Comparison of ENCODE assay signal across 23 mouse cellular contexts in the genomic region with DNA sequence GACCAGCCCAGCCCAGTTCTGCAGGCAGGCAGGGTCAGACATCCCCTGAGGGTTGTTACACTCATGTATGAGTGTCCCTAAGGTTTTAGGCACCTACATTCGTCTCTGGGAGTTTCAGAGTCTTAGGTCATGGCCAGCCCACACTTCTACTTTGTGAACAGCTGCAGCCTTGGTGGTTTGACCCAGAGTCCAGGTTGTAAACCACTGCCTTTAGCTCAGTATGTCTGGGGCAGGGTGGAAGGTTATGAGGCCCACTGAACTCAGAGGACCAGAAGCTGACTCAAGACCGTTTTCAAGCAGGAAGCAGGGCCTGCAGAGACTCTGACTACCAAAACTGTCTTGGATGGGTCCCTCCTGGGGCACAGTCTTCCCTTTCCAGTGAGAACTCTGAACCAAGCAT. TPM values are rescaled to one million over a fixed set of nuclear protein-coding genes. Genes with fewer than 3 reads are reported as not detected.
DNase-seq lines count a peak whose midpoint lies in the region; ATAC-seq and TF ChIP-seq lines count a peak whose summit lies in the region.
"Had no signal": no experiment of that assay in that cellular context is flagged by ENCODE, and none has a peak within 500 bp of the region (broad histone marks: within the 10 kb centered on the region; RNA-seq: fewer than 3 reads in every experiment).

No protein-coding gene starts in this region.

- no peak overlapping the region for H3K27ac ChIP-seq in heart, embryonic 12.5 days (ENCODE audit: poor library complexity, severe bottlenecking)
- peak overlapping the region; percentile 89 for H3K27ac ChIP-seq in spleen, adult 2 months (ENCODE audit: insufficient read depth, low read length)
- peak overlapping the region; percentile 4; the same call in 1 of the 2 replicates for H3K27ac ChIP-seq in bone marrow macrophage, adult 2 months (ENCODE audit: insufficient read depth, low read depth, low read length)
- H3K27ac ChIP-seq in small intestine, adult 2 months (ENCODE audit: insufficient read depth, low read depth, low read length) = peak overlapping the region; percentile 97
- H3K27ac ChIP-seq in forebrain, embryonic 16.5 days (ENCODE audit: low read length) = no peak overlapping the region
- H3K27ac ChIP-seq: embryonic facial prominence, embryonic 15.5 days; forebrain, embryonic 10.5 days; heart, embryonic 10.5 days; heart, embryonic 15.5 days; hindbrain, embryonic 13.5 days; hindbrain, postnatal 0 days had no signal

- ATAC-seq in heart, embryonic 12.5 days (ENCODE audit: insufficient number of reproducible peaks, low FRiP score) = no peak
- ATAC-seq in forebrain, embryonic 16.5 days = no peak
- ATAC-seq: forebrain, embryonic 14.5 days; hindbrain, postnatal 0 days had no signal

- TF ChIP-seq POLR2A in spleen, adult 2 months (IDR thresholded peaks at IDR 0.05; ENCODE audit: low read depth, low read length) = no peak
- TF ChIP-seq POLR2A in bone marrow macrophage, adult 2 months (IDR thresholded peaks at IDR 0.05; ENCODE audit: borderline replicate concordance, low read depth, low read length) = no peak
- no peak for TF ChIP-seq POLR2A in small intestine, adult 2 months (IDR thresholded peaks at IDR 0.05; ENCODE audit: low read depth, low read length)

- H3K4me2 ChIP-seq in heart, embryonic 12.5 days = no peak overlapping the region
- H3K4me2 ChIP-seq in forebrain, embryonic 16.5 days (ENCODE audit: low read length) = no peak overlapping the region
- H3K4me2 ChIP-seq: embryonic facial prominence, embryonic 15.5 days; heart, embryonic 15.5 days; hindbrain, embryonic 13.5 days had no signal

- no peak overlapping the region for H3K4me3 ChIP-seq in heart, embryonic 12.5 days
- H3K4me3 ChIP-seq in spleen, adult 2 months (ENCODE audit: extremely low read depth, insufficient read depth, insufficient read length) = peak overlapping the region; percentile 64; the same call in 1 of the 2 replicates
- H3K4me3 ChIP-seq in bone marrow macrophage, adult 2 months (ENCODE audit: insufficient read depth, low read length) = no peak overlapping the region
- peak overlapping the region; percentile 85 for H3K4me3 ChIP-seq in small intestine, adult 2 months (ENCODE audit: low read depth, low read length)
- H3K4me3 ChIP-seq in forebrain, embryonic 16.5 days (replicated peaks; ENCODE audit: low read length) = no peak overlapping the region
- H3K4me3 ChIP-seq: embryonic facial prominence, embryonic 15.5 days; erythroblast, embryonic 14.5 days; forebrain, embryonic 10.5 days; heart, embryonic 10.5 days; heart, embryonic 15.5 days; hindbrain, embryonic 13.5 days had no signal

- peaks cover 51% of the 10 kb centered on the region for H3K27me3 ChIP-seq in heart, embryonic 12.5 days (replicated peaks)
- no peaks in the 10 kb centered on the region for H3K27me3 ChIP-seq in spleen, adult 2 months (ENCODE audit: control insufficient read depth, insufficient read depth, low read length)
- no peaks in the 10 kb centered on the region for H3K27me3 ChIP-seq in small intestine, adult 2 months (ENCODE audit: control insufficient read depth, insufficient read depth, low read length)
- H3K27me3 ChIP-seq in forebrain, embryonic 16.5 days (replicated peaks; ENCODE audit: control insufficient read depth, insufficient read depth, low read length) = peaks cover 3% of the 10 kb centered on the region; the same call in 1 of the 2 replicates

- peaks cover 19% of the 10 kb centered on the region for H3K4me1 ChIP-seq in heart, embryonic 12.5 days (replicated peaks)
- peaks cover 38% of the 10 kb centered on the region for H3K4me1 ChIP-seq in spleen, adult 2 months (ENCODE audit: control insufficient read depth, insufficient read depth, insufficient read length)
- peaks cover 58% of the 10 kb centered on the region for H3K4me1 ChIP-seq in bone marrow macrophage, adult 2 months (ENCODE audit: control insufficient read depth, insufficient read depth, low read length)
- peaks cover 43% of the 10 kb centered on the region for H3K4me1 ChIP-seq in small intestine, adult 2 months (ENCODE audit: control insufficient read depth, insufficient read depth, insufficient read length, low read length)
- H3K4me1 ChIP-seq in forebrain, embryonic 16.5 days (replicated peaks; ENCODE audit: control insufficient read depth, insufficient read depth, low read length) = peaks cover 8% of the 10 kb centered on the region

- peak; percentile 85 for DNase-seq in heart, adult 11 months
- no peak for DNase-seq in spleen, adult 2 months (ENCODE audit: low read depth in 1 of 2, low spot score in 2 of 2)
- DNase-seq in spleen, postnatal 4 days (ENCODE audit: low spot score in 2 of 2) = no peak
- DNase-seq in c-Kit-positive CD71-positive TER-119-positive erythroid progenitor cells, embryonic 14.5 days (ENCODE audit: low spot score) = no peak
- DNase-seq: adrenal gland, adult 8-10 months; cerebellum, adult 2 months; cerebellum, postnatal 10 days; gastrocnemius, postnatal 36 days; heart, adult 18-20 months; heart, postnatal 14 days had no signal

- 64% methylated on average over 2 of the region's 2 CpGs for WGBS in heart, embryonic 12.5 days
- 12% methylated on average over 2 of the region's 2 CpGs for WGBS in spleen, adult 2 months
- WGBS in small intestine, adult 2 months = 18% methylated on average over 2 of the region's 2 CpGs
- WGBS in forebrain, embryonic 16.5 days = 80% methylated on average over 2 of the region's 2 CpGs

- H3K9me3 ChIP-seq in heart, embryonic 12.5 days (replicated peaks) = no peaks in the 10 kb centered on the region
- H3K9me3 ChIP-seq in forebrain, embryonic 16.5 days (ENCODE audit: control insufficient read depth, low read length) = no peaks in the 10 kb centered on the region
- H3K9me3 ChIP-seq: embryonic facial prominence, embryonic 15.5 days; forebrain, embryonic 10.5 days; heart, embryonic 10.5 days; heart, embryonic 15.5 days; hindbrain, embryonic 13.5 days had no signal

- H3K9ac ChIP-seq in heart, embryonic 12.5 days = no peak overlapping the region
- H3K9ac ChIP-seq in forebrain, embryonic 16.5 days (replicated peaks; ENCODE audit: low read depth, low read length) = no peak overlapping the region
- H3K9ac ChIP-seq: embryonic facial prominence, embryonic 15.5 days; heart, embryonic 15.5 days; hindbrain, embryonic 13.5 days had no signal

- no peaks in the 10 kb centered on the region for H3K36me3 ChIP-seq in heart, embryonic 12.5 days
- peaks cover 49% of the 10 kb centered on the region for H3K36me3 ChIP-seq in spleen, adult 2 months (ENCODE audit: control insufficient read depth, insufficient read depth, low read length)
- peaks cover 57% of the 10 kb centered on the region for H3K36me3 ChIP-seq in small intestine, adult 2 months (ENCODE audit: control insufficient read depth, insufficient read depth, low read length)
- no peaks in the 10 kb centered on the region for H3K36me3 ChIP-seq in forebrain, embryonic 16.5 days (ENCODE audit: control insufficient read depth, insufficient read depth)
- H3K36me3 ChIP-seq: embryonic facial prominence, embryonic 15.5 days; forebrain, embryonic 10.5 days; G1E; heart, embryonic 10.5 days; heart, embryonic 15.5 days; hindbrain, embryonic 13.5 days had no signal

- TF ChIP-seq CTCF in spleen, adult 2 months (IDR thresholded peaks at IDR 0.05; ENCODE audit: extremely low read depth, insufficient read depth, insufficient read length, insufficient replicate concordance) = no peak
- TF ChIP-seq CTCF in bone marrow macrophage, adult 2 months (IDR thresholded peaks at IDR 0.05; ENCODE audit: low read depth, low read length) = no peak
- TF ChIP-seq CTCF in small intestine, adult 2 months (IDR thresholded peaks at IDR 0.05; ENCODE audit: extremely low read depth, insufficient read length, insufficient replicate concordance, low read depth, low read length) = no peak

RNA-seq across cellular contexts. Expression of gene Irf8, which starts 4.4 kb away (rescaled TPM):
- polyA plus RNA-seq in heart, embryonic 12.5 days (2016; fragmentation: Nextera tagmentation; extraction: Ambion mirVana) = 4.9 and 5.6 TPM in 2 replicates
- 255 and 267 TPM in 2 replicates for polyA plus RNA-seq in spleen, adult 2 months (2012; rRNA removed)
- polyA plus RNA-seq in bone marrow macrophage, adult 2 months (2012; ENCODE audit: insufficient read depth, insufficient read length, missing spikeins) = 157 and 163 TPM in 2 replicates
- polyA plus RNA-seq in small intestine, adult 2 months (2012; rRNA removed) = 48.7 and 124 TPM in 2 replicates
- polyA plus RNA-seq in forebrain, embryonic 16.5 days (2015; fragmentation: Nextera tagmentation; extraction: Ambion mirVana) = 3.6 and 4.2 TPM in 2 replicates

Comparison
In these comparisons a context has a peak if more than half of its experiments do, and no peak if none do; other contexts are left out.
1. H3K27ac ChIP-seq: peak in spleen, adult 2 months (single experiment), bone marrow macrophage, adult 2 months (single experiment) and small intestine, adult 2 months (single experiment); none in heart, embryonic 12.5 days (single experiment) and forebrain, embryonic 16.5 days (single experiment).
2. H3K4me3 ChIP-seq: peak in spleen, adult 2 months (single experiment) and small intestine, adult 2 months (single experiment); none in heart, embryonic 12.5 days (single experiment), bone marrow macrophage, adult 2 months (single experiment) and forebrain, embryonic 16.5 days (single experiment).